Mouse (Mus musculus) lung, postnatal 0 days (tissue): ENCODE data around the gene Sec14l1.

Source experiments
- CTCF ChIP-seq: IDR thresholded peaks from 2 replicates; pipeline ENCODE4 v1.5.1; 2016; ENCODE audit warnings: antibody characterized with exemption, mild to moderate bottlenecking
- EP300 ChIP-seq: IDR thresholded peaks from 2 replicates; pipeline ENCODE4 v1.6.1; 2016; ENCODE audit warnings: antibody characterized with exemption, mild to moderate bottlenecking, control low read depth

- peak; percentile 61 for TF ChIP-seq CTCF
- no peak for TF ChIP-seq EP300
Measured at GRCm38 (mm10) chr11:117113377-117113776, 1.6 kb upstream of the Sec14l1 start.
